Mouse (Mus musculus) liver, embryonic 13.5 days (tissue): ENCODE measurements around the gene Tspan11. TPM values are rescaled to one million over a fixed set of nuclear protein-coding genes. Genes with fewer than 3 reads are reported as not detected.

ENCODE experiments used
- ATAC-seq: fragments of 200-750 bp; cut with Nextera tagmentation; 2 replicates; pipeline ENCODE4 v1.8.0; 2017; ENCODE audit warnings: low read depth, mild to moderate bottlenecking, moderate number of reproducible peaks, moderate library complexity
- DNase-seq: peaks from one replicate; pipeline ENCODE4 v3.0.0; 2022
- H3K27ac ChIP-seq: fragments of 300-500 bp; sonication (generic); 2 replicates; pipeline ENCODE4 v1.5.1; 2015; ENCODE audit warnings: moderate library complexity, mild to moderate bottlenecking, inconsistent platforms
- H3K27me3 ChIP-seq: fragments of 300-500 bp; sonication (generic); 2 replicates; pipeline ENCODE4 v1.6.1; 2015; ENCODE audit warnings: mild to moderate bottlenecking, inconsistent platforms
- H3K36me3 ChIP-seq: fragments of 300-500 bp; sonication (generic); 2 replicates; pipeline ENCODE4 v1.6.1; 2015; ENCODE audit warnings: mild to moderate bottlenecking, inconsistent platforms
- H3K4me1 ChIP-seq: fragments of 300-500 bp; sonication (generic); replicated peaks from 2 replicates; pipeline ENCODE4 v1.6.1; 2015; ENCODE audit warnings: inconsistent platforms
- H3K4me2 ChIP-seq: fragments of 300-500 bp; sonication (generic); 2 replicates; pipeline ENCODE4 v1.6.1; 2015; ENCODE audit warnings: inconsistent platforms, mild to moderate bottlenecking, moderate library complexity
- H3K4me3 ChIP-seq: fragments of 300-500 bp; sonication (generic); replicated peaks from 2 replicates; pipeline ENCODE4 v1.5.1; 2015; ENCODE audit warnings: mild to moderate bottlenecking, inconsistent platforms
- H3K9ac ChIP-seq: fragments of 300-500 bp; sonication (generic); 2 replicates; pipeline ENCODE4 v1.6.1; 2015; ENCODE audit warnings: mild to moderate bottlenecking, inconsistent platforms
- H3K9me3 ChIP-seq: fragments of 300-500 bp; sonication (generic); replicated peaks from 2 replicates; pipeline ENCODE4 v1.6.1; 2016; ENCODE audit warnings: inconsistent platforms
- WGBS: fragments of 180-500 bp; shearing (Covaris S2); methylation state at CpG from one replicate; pipeline ENCODE4 v1.1.7; 2015; ENCODE audit not compliant: insufficient replicate concordance; 5-methylcytosine and 5-hydroxymethylcytosine counted together
- polyA plus RNA-seq: library from polyadenylated mRNA; unstranded; fragments of >200 nt; fragmentation: Nextera tagmentation; extraction: Ambion mirVana; gene quantifications from 2 replicates; pipeline ENCODE4 v1.2.1, GENCODE M21; 2015

The Tspan11 gene
- polyA plus RNA-seq, 1 experiment from 2014 or later, result 0.21 TPM

DNA sequence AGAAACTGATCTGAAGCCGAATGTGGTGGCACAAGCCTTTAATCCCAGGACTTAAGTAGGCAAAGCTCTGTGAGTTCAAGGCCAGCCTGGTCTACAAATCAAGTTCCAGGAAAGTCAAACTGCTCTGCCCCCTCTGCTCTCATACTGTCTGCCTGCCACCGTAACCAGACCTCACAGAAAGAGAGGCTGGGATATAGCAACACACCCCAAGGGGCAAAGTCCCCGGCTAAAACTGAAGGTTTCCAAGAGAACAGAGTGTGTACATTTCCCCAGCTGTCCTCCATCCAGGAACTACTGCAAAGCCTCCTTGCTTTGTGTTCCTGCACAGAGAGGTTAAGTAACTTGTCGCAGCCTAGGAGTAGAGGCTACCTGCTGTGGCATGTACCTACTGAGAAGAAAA is 24.3 kb downstream of the Tspan11 start:
- Histone ChIP-seq H3K27ac (no peak overlapping the region), H3K27me3 (no peaks in the 10 kb centered on the region), H3K36me3 (no peaks in the 10 kb centered on the region), H3K9me3 (0 out of 2 replicates have a peak, but pooled peaks cover 2% of the 10 kb centered on the region), H3K4me2 (no peak overlapping the region), H3K4me1 (0 out of 2 replicates have a peak, but pooled peaks cover 3% of the 10 kb centered on the region), H3K9ac (no peak overlapping the region), H3K4me3 (no peak overlapping the region)
- ATAC-seq, result peak; percentile 50; the same call in 1 of the 2 replicates
- 55% methylated on average over 4 of the region's 4 CpGs for WGBS
- DNase-seq, result no peak

DNA sequence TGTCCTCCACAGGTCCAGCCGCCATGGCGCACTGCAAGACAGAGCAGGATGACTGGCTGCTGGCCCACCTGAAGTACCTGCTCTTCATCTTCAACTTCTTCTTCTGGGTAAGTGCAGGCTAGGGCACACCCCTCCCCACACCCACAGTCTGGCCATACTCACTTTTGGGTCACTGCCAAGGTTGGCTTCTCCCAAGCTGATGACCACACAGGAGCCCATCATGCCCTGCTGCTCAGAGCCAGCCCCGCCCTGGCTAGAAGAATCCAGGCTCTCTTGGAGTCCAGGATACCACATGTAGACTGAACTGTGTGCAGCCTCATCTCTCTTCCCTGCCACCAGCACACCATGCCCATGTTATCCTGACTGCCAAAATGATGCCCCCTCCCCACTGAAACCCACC is 25.5 kb downstream of the Tspan11 start:
- Histone ChIP-seq H3K9ac (no peak overlapping the region), H3K9me3 (no peaks in the 10 kb centered on the region), H3K4me1 (0 out of 2 replicates have a peak, but pooled peaks cover 3% of the 10 kb centered on the region), H3K27ac (no peak overlapping the region), H3K4me3 (no peak overlapping the region), H3K27me3 (no peaks in the 10 kb centered on the region), H3K4me2 (no peak overlapping the region), H3K36me3 (no peaks in the 10 kb centered on the region)
- DNase-seq (no peak), ATAC-seq (no peak)
- 75% methylated on average over 3 of the region's 3 CpGs for WGBS

DNA sequence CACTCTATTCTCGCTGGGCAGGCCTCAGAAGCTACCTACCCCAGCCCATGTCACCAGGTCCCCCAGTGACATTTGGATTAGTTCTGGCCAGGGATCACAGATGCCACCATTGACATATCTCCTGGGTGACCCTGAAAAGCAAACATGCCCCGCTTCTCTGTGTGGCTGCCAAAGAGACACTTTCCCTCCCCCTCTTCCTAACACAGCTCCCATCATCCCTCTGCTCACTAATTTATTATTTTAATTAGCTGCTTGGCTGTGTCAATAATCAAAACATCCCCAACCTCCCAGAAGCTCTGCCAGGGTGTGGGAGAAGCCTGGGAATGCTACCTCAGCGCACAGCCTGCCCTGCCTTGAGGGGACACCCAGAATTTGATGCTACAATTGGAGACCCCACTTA is 29.6 kb downstream of the Tspan11 start:
- H3K4me1 ChIP-seq, result 0 out of 2 replicates have a peak, but pooled peaks cover 2% of the 10 kb centered on the region

DNA sequence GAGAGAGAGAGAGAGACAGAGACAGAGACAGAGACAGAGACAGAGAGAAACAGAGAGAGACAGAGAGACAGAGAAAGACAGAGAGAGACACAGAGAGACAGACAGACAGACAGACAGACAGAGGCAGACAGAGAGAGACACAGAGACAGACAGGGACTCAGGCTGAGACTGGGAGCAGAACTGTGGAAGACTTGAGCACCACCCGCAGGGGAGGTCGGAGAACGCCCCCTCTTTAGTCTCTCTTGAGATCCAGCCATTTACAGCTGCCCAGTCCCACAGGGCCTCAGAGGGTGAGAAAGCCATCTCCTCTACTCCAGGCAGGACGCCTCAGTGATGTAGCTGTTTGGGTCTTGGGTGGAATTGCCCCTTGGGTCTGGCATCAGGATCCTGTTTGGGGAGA is 30.3 kb downstream of the Tspan11 start:
- Histone ChIP-seq H3K9ac (no peak overlapping the region), H3K27ac (no peak overlapping the region), H3K27me3 (peaks cover 3% of the 10 kb centered on the region; the same call in 1 of the 2 replicates), H3K9me3 (no peaks in the 10 kb centered on the region), H3K4me1 (no peaks in the 10 kb centered on the region), H3K36me3 (no peaks in the 10 kb centered on the region), H3K4me3 (no peak overlapping the region), H3K4me2 (no peak overlapping the region)
- DNase-seq (no peak), ATAC-seq (no peak)
- 57% methylated on average over 4 of the region's 4 CpGs for WGBS

More for the DNA sequence above, 29.6 kb downstream of the Tspan11 start:
- DNase-seq (no peak), ATAC-seq (no peak)
- Histone ChIP-seq H3K27ac (no peak overlapping the region), H3K4me2 (no peak overlapping the region), H3K4me3 (no peak overlapping the region), H3K36me3 (no peaks in the 10 kb centered on the region), H3K9ac (no peak overlapping the region), H3K27me3 (no peaks in the 10 kb centered on the region), H3K9me3 (no peaks in the 10 kb centered on the region)
- 52% methylated on average over 3 of the region's 3 CpGs for WGBS

DNA sequence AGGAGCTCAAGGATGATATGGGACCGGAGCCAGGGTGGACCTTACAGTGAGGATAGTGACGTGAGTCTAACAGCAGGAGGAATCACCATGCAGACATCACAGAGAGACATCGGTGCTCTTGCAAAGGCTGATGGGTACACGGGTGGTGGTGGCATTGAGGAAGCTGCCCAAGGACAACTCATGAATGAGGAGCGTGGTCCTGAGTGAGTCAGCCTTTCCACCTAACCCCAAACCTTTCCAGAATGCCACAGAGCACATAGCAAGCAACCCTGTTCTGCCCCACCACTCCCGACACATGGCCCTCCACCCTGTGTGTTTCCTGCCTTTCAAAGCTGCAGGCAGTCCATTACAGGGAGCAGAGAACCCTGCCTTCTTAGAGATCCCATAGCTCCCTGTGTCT is 32.1 kb downstream of the Tspan11 start:
- H3K9ac ChIP-seq, result no peak overlapping the region
- no peaks in the 10 kb centered on the region for H3K9me3 ChIP-seq
- peaks cover 3% of the 10 kb centered on the region; the same call in 1 of the 2 replicates for H3K27me3 ChIP-seq
- 59% methylated on average over 6 of the region's 6 CpGs for WGBS
- H3K36me3 ChIP-seq, result no peaks in the 10 kb centered on the region
- no peak overlapping the region for H3K27ac ChIP-seq
- H3K4me2 ChIP-seq, result no peak overlapping the region
- no peak overlapping the region for H3K4me3 ChIP-seq
- H3K4me1 ChIP-seq, result no peaks in the 10 kb centered on the region
- no peak for DNase-seq
- ATAC-seq, result no peak

DNA sequence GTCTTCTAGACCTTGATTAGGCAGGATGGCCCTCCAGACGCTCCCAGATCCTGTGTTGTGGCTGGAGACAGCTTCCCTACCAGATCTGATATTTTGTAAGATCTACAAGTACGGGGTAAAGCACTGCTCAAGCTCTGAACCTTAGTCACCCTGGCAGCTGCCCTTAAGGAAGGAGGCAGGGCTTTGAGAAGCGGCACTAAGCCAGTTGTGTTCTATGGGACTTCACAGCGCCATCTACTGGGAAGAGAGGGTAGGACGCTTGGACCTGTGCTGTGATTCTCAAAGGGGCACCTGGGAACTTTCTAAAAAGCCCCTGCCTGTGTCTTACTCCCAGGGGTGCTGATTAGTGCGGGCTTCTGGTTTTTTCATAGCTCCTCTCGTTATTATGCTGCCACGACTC is 33.3 kb downstream of the Tspan11 start:
- Histone ChIP-seq H3K4me2 (no peak overlapping the region), H3K4me3 (no peak overlapping the region), H3K4me1 (no peaks in the 10 kb centered on the region), H3K9ac (no peak overlapping the region), H3K27ac (no peak overlapping the region), H3K27me3 (peaks cover 3% of the 10 kb centered on the region; the same call in 1 of the 2 replicates), H3K9me3 (no peaks in the 10 kb centered on the region), H3K36me3 (no peaks in the 10 kb centered on the region)
- DNase-seq (peak; percentile 4), ATAC-seq (no peak)
- 4% methylated on average over 8 of the region's 8 CpGs for WGBS

DNA sequence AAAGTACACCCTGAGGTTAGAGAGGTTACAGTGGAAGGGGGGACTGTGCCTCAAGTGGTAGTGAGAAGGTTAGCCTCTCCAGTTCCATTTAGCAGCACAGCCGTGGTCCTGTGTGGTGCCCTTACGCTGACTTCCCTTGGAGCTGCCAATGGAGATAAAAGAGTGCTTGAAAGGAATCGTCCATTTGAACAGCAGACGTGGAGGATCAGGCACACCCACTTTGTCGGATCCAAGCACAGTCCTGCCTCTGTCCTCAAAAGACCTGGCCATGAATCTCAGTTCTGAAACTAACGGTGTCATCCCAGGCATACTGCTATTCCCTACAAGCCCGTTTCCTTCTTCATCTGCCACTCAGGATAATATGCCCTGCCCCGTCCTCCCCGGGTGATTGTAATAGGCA is 34.6 kb downstream of the Tspan11 start:
- no peak for ATAC-seq
- Histone ChIP-seq H3K9ac (no peak overlapping the region), H3K27me3 (peaks cover 3% of the 10 kb centered on the region; the same call in 1 of the 2 replicates), H3K4me2 (no peak overlapping the region), H3K36me3 (no peaks in the 10 kb centered on the region), H3K27ac (no peak overlapping the region), H3K4me1 (no peaks in the 10 kb centered on the region), H3K4me3 (no peak overlapping the region), H3K9me3 (no peaks in the 10 kb centered on the region)
- 58% methylated on average over 9 of the region's 9 CpGs for WGBS
- no peak for DNase-seq

DNA sequence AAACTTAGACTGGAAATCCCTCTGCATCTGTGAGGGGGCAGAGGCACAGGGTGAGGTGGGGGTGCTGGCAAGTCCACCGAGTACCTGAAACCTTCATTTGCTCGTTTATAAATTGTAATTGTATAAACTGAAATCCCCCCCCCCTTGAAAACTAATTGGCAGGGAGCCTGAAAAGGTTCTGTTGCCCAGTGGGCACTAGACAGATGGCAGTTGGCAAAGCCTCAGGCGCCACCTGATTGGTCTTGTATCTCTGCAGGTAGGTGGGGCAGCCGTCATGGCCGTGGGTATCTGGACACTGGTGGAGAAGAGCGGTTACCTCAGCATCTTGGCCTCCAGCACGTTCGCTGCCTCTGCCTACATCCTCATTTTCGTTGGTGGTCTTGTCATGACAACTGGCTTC is 35.9 kb downstream of the Tspan11 start:
- ATAC-seq, result no peak
- Histone ChIP-seq H3K4me1 (no peaks in the 10 kb centered on the region), H3K4me2 (no peak overlapping the region), H3K9ac (no peak overlapping the region), H3K27ac (no peak overlapping the region), H3K9me3 (no peaks in the 10 kb centered on the region), H3K4me3 (no peak overlapping the region), H3K27me3 (peaks cover 3% of the 10 kb centered on the region; the same call in 1 of the 2 replicates), H3K36me3 (no peaks in the 10 kb centered on the region)
- 64% methylated on average over 9 of the region's 9 CpGs for WGBS
- DNase-seq, result no peak

DNA sequence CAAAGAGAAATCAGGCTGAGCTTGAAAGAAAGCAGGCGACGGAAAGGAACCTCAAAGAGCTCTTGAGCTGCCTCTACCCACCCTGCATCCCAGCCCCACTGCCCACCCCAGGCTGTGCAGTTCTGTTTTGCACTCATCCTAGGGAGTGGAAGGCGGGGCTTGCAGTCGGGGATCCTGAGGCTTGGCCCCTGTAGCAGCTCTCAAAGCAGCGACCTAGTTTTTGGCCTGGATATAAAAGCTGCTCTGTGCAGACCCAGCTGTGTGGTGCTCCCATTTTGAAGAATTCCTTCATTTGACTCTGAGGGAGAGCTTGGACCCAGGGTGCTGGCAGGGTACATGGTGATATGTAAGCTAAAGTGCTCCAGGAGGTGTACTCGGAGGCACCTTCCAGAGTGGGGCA is 37.4 kb downstream of the Tspan11 start:
- Histone ChIP-seq H3K27ac (no peak overlapping the region), H3K27me3 (peaks cover 3% of the 10 kb centered on the region; the same call in 1 of the 2 replicates), H3K36me3 (no peaks in the 10 kb centered on the region), H3K4me3 (no peak overlapping the region), H3K4me1 (no peaks in the 10 kb centered on the region), H3K9ac (no peak overlapping the region), H3K4me2 (no peak overlapping the region), H3K9me3 (no peaks in the 10 kb centered on the region)
- DNase-seq (no peak), ATAC-seq (no peak)
- WGBS, result 62% methylated on average over 6 of the region's 6 CpGs

DNA sequence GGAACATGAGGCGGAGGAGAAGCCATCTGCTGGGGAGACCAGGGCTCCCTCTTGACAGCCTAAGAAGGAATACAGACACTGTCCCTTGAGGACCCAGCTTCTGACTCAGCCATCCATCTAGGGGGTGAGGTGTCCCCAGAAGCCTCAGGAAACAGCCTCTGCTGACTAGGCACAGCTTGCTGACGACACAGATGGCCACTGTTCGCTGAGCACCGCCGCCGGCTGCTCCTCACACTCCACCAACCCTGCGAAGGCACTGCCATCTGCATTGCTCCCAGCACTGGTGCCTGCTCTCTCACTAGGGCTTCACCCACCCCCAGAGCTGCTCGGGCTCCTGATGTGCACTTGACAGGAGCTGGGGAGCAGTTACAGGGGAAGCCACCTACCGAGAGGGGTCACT is 38.5 kb downstream of the Tspan11 start:
- 60% methylated on average over 9 of the region's 9 CpGs for WGBS
- Histone ChIP-seq H3K27ac (no peak overlapping the region), H3K9me3 (no peaks in the 10 kb centered on the region), H3K9ac (no peak overlapping the region), H3K36me3 (no peaks in the 10 kb centered on the region), H3K4me1 (no peaks in the 10 kb centered on the region), H3K4me2 (no peak overlapping the region), H3K4me3 (no peak overlapping the region), H3K27me3 (peaks cover 3% of the 10 kb centered on the region; the same call in 1 of the 2 replicates)
- no peak for DNase-seq
- no peak for ATAC-seq

DNA sequence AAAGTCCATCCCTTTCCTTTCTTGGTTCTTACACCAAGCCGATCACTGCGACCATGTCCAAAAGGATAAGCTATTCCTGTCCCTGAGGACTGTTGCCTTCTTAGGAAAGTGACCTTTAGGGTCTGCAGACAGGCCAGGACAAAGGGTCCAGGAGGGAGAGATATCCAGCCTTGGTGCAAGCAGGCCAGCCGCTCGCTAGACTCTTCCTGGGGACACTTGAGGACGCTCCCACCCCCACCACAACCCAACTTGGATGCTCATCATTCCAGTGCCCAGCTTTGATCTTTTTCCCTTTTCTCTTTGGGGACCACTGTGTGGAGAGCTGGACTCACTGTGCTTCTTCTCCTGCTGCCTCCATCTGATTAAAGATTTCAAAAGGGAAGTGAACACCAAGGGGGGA is 41.3 kb downstream of the Tspan11 start:
- WGBS, result 73% methylated on average over 5 of the region's 5 CpGs

DNA sequence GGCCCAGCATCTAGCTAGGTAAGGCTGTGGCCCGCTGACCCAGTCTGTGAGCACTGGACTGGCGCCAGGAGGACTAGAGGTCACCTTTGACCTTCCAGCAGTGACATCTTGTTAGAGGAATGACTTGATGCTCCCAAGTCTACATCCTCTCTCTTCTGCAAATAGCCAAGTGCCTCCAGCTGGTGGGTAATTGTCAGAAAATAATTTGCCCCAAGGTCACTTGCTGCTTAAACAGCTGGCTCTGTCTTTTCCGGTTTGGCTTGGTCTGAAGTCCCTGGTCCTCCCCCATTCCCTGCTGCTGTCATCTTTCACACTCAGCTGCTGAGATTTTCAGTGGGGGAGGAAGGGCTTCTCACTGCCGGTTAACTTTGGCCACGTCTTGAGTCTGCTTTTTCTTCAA is 45.3 kb downstream of the Tspan11 start:
- Histone ChIP-seq H3K4me3 (no peak overlapping the region), H3K27me3 (no peaks in the 10 kb centered on the region), H3K27ac (no peak overlapping the region), H3K9me3 (no peaks in the 10 kb centered on the region), H3K4me2 (no peak overlapping the region), H3K9ac (no peak overlapping the region), H3K4me1 (no peaks in the 10 kb centered on the region), H3K36me3 (no peaks in the 10 kb centered on the region)
- 44% methylated on average over 5 of the region's 5 CpGs for WGBS
- ATAC-seq, result no peak
- no peak for DNase-seq

More for the DNA sequence above, 41.3 kb downstream of the Tspan11 start:
- H3K36me3 ChIP-seq, result no peaks in the 10 kb centered on the region
- no peak overlapping the region for H3K9ac ChIP-seq
- H3K4me1 ChIP-seq, result no peaks in the 10 kb centered on the region
- H3K27me3 ChIP-seq, result no peaks in the 10 kb centered on the region
- no peak for DNase-seq
- no peak overlapping the region for H3K4me2 ChIP-seq
- no peak overlapping the region for H3K27ac ChIP-seq
- no peak overlapping the region for H3K4me3 ChIP-seq
- no peak for ATAC-seq
- H3K9me3 ChIP-seq, result no peaks in the 10 kb centered on the region
